Mouse (Mus musculus): ENCODE measurements around the gene Htr1f.
"Not testable (repeated sequence)": the region's sequence is repeated elsewhere in the genome, so short reads cannot be mapped to it uniquely, and the experiment has no call there.

Gene Htr1f

GRCm38 (mm10) chr16:65105184-65105931 is at the start of gene Htr1f:
TSS of gene Htr1f (minus strand) at chr16:65105854.
- no peak for DNase-seq (ENCODE audit: low read depth, low spot score)

GRCm38 (mm10) chr16:65139771-65140170 is 34.1 kb upstream of the Htr1f start:
- no peak for DNase-seq (ENCODE audit: low read depth, low spot score)

GRCm38 (mm10) chr16:65129391-65129790 is 23.7 kb upstream of the Htr1f start:
- peak; percentile 86 for DNase-seq (ENCODE audit: low read depth, low spot score)

GRCm38 (mm10) chr16:65127846-65128245 is 22.2 kb upstream of the Htr1f start:
- no peak for DNase-seq (ENCODE audit: low read depth, low spot score)

- no peak for DNase-seq (ENCODE audit: low read depth, low spot score)
These were observed 6.6 kb upstream of the Htr1f start for GRCm38 (mm10) chr16:65112221-65112620.

GRCm38 (mm10) chr16:65093552-65093951 is 12.1 kb downstream of the Htr1f start:
- DNase-seq (ENCODE audit: low read depth, low spot score) = no peak

- DNase-seq (ENCODE audit: low read depth, low spot score) = no peak
These were observed 22.2 kb downstream of the Htr1f start for GRCm38 (mm10) chr16:65083475-65083874.

GRCm38 (mm10) chr16:65069867-65070266 is 35.8 kb downstream of the Htr1f start:
- DNase-seq (ENCODE audit: low read depth, low spot score) = no peak

GRCm38 (mm10) chr16:65066264-65066663 is 39.4 kb downstream of the Htr1f start:
- DNase-seq (ENCODE audit: low read depth, low spot score) = no peak

- not testable (repeated sequence) for DNase-seq (ENCODE audit: low read depth, low spot score)
These were observed 67.8 kb downstream of the Htr1f start for GRCm38 (mm10) chr16:65037660-65038425.

GRCm38 (mm10) chr16:65029675-65030074 is 76.0 kb downstream of the Htr1f start:
- DNase-seq (ENCODE audit: low read depth, low spot score) = peak; percentile 72

GRCm38 (mm10) chr16:65022364-65022763 is 83.3 kb downstream of the Htr1f start:
- DNase-seq (ENCODE audit: low read depth, low spot score) = peak; percentile 57

- DNase-seq (ENCODE audit: low read depth, low spot score) = no peak
These were observed 86.9 kb downstream of the Htr1f start for GRCm38 (mm10) chr16:65018710-65019109.

GRCm38 (mm10) chr16:65018134-65018533 is 87.5 kb downstream of the Htr1f start:
- no peak for DNase-seq (ENCODE audit: low read depth, low spot score)

- no peak for DNase-seq (ENCODE audit: low read depth, low spot score)
These were observed 88.1 kb downstream of the Htr1f start for GRCm38 (mm10) chr16:65017566-65017965.

GRCm38 (mm10) chr16:65015241-65015640 is 90.4 kb downstream of the Htr1f start:
- DNase-seq (ENCODE audit: low read depth, low spot score) = no peak

GRCm38 (mm10) chr16:65001993-65002821 is 103.4 kb downstream of the Htr1f start:
- no peak for DNase-seq (ENCODE audit: low read depth, low spot score)

- no peak for DNase-seq (ENCODE audit: low read depth, low spot score)
These were observed 116.3 kb downstream of the Htr1f start for GRCm38 (mm10) chr16:64989279-64989800.

- DNase-seq (ENCODE audit: low read depth, low spot score) = no peak
These were observed 118.1 kb downstream of the Htr1f start for GRCm38 (mm10) chr16:64987564-64987963.

GRCm38 (mm10) chr16:64987049-64987448 is 118.6 kb downstream of the Htr1f start:
- DNase-seq (ENCODE audit: low read depth, low spot score) = no peak

- DNase-seq (ENCODE audit: low read depth, low spot score) = no peak
These were observed 131.0 kb downstream of the Htr1f start for GRCm38 (mm10) chr16:64974636-64975035.

Measured in telencephalon, adult 2 months (tissue).